Mouse (Mus musculus) right cerebral cortex, postnatal 36 days (tissue): Measurements from ENCODE around the gene Gm8265.
"Not testable (repeated sequence)": the region's sequence is repeated elsewhere in the genome, so short reads cannot be mapped to it uniquely, and the experiment has no call there.

Experiments
- DNase-seq, 2 experiments: peaks; one replicate each; pipeline ENCODE4 v3.0.0; 2022; ENCODE audit warnings: low spot score in 2 of 2, mixed read lengths in 1 of 2

Gm8265 gene

DNA sequence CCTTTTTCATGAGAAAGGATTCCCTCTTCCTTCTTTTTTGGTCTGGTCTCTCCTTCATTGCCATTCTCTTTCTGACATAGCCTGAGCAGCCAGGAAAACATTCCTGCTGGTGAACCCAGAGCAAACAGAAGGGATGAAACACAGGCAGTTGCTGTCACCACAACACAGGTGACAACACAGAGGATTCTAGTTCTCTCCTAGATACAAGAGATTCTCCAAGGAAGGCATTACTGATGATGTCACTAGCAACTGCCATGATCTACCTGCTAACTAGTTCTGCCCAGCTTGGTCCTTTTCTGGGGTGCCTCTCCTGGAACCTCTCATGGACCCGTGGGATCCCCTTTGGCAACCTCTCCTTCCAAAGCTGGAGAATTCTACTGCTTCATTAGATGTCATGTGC lies at the start of gene Gm8265:
Gm8265 (minus strand) TSS at position 101 of the 400 bp plus-strand sequence.
- DNase-seq, result not testable (repeated sequence)
